Mouse (Mus musculus) left cerebral cortex, postnatal 36 days (tissue): ENCODE data around the gene Brd3os. TPM values are rescaled to one million over a fixed set of nuclear protein-coding genes. Genes with fewer than 3 reads are reported as not detected.

Experiments used
- DNase-seq, 2 experiments: peaks; one replicate each; pipeline ENCODE4 v3.0.0; 2021 to 2022; ENCODE audit warnings: low spot score in 2 of 2, mixed read lengths in 1 of 2
- intact Hi-C: fragments of 180-260 bp; cut with DNase I; formaldehyde crosslinking; loops from one replicate; pipeline ENCODE4 v1.15.1; 2025
- total RNA-seq, 2 experiments: library from RNA; stranded (reverse); gene quantifications; 2 replicates each; pipeline ENCODE4 v1.2.3; 2021

Gene Brd3os
- total RNA-seq, 2 experiments from 2014 or later: 26.2 to 30.0 TPM

DNA sequence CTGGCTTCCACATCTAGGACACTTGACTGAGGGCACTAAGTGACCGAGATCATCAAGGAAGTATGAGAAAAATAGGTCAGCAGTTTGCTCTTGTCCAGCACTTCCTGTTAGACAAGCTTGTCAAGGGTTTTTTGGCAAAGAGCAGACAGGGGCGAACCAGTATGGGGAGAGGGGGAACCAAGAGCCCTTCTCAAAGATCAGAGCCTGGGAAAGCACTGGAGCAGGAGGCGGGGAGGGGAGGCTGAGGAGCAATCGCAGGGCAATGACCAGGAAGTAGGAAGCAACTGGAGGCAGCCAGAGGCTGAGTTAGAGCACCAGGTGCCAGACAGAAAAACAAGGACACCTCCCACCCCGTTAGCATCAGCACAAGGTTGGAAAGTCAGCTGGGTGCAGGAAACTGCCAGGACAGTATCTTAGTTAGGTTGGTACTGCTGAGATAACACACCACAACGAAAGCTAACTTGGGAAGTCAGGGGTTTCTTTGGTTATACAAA, 23.5 kb upstream of the Brd3os start:
- no peak for DNase-seq
- intact Hi-C loops: no loop called here

DNA sequence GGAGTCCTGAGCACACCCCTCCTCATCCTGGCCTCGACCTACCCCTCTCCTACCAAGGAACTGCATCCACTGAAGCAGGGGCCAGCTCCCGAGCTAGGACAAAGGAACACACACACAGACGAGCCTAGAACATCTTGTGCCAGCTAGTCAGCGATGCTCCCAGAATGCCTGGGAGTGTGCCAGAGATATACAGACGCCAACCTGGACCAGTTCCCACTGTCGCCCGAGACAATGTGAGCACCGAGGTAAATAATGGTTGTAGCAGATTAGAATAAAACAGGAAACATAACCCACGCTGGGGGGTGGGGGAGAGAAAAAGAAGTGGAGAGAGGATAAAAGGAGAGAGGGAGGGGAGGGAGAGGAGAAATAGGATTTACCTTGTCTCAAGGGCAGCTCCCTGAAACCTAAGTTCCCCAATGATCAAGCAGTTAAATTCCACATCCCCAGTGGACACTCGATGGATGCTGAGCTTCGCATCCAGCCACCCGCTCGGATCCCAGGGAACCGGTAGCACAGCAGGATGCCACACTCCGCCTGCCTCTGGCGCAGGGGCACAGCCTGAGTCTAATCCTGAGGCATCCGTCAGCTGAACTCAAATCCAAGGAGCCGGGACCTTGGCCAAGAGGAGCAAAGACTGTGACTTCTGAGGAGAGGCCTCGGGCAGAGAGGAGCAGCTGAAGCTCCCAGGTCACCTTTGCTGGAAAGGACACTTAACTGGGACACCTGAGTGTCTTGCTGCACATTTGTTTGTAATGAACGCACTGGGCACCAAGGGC, 20.6 kb upstream of the Brd3os start:
- intact Hi-C loops: no loop called here
- peak in 1 of 2 experiments; percentile 45 for DNase-seq

DNA sequence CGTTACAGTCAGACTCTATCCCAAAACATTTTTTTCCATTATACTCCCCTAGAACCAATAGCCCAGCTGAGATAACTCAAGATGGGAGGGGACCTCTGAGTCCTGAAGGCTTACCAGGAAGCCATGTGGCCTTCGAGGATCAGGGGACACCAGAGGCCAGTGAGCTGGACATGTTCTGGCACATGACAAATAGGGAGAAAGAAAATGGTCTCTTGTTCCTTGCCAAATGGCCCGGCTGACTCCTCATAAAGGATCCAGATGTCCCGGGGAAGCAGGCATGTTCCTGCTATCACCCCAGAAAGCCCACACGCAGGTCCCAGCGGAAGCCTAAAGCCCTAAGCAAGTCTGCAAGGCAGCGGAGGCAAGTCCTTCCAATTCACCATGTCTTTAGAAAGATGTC, 18.5 kb upstream of the Brd3os start:
- intact Hi-C loops: no loop called here
- DNase-seq: no peak

DNA sequence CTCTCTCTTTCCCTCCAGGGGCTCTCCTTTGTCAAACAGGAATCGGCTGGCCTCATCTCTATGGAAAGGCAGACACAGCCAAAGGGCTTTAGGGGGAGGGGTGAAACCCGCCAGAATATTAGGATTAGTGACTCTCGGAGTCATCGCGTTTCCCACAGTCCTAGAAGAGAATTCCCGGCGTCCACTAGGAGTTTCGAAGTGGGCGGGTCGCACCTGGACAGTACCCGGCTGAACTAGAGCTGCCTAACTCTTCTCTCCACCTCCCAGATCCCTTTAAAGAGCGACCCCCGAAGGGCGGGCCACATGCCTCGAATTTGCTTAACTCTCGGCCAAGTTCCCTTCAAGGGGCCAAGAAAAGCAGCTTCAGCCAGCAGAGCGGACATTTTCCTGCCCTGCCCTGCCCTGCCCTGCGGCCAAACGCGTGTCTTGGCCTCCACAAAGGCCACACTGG, 16.9 kb upstream of the Brd3os start:
- no peak for DNase-seq
- intact Hi-C loops: no loop called here

DNA sequence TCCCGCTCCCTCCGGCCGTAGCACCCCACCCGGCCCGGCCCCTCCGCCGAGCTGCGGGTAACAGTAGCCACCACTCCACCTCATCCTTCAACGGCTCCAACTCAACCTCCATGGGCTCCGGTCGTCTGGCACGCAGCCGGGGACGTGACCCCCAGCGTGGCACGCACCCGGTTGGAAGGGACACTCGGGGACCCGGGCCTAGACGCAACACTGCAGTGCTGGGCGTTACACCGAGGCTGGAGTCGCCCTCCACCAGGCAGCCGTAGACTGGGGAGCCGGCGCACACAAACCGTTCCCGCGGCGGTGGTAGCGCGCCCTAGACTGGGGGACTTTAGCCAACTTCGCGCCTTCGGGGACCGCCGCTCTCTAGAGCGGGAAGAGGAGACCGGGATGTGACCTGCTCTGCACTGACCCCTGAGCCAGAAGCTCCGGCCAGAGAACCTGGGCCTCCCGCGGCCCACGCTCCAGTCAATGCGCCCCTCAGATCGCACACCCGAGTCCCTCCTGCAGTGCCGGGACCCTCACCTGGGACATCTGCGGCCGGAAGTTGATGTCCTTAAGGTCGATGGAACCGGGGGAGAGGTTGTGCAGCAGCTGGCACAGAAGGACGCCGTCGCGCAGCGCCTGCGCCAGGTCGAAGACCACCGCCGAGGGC, 16.2 kb upstream of the Brd3os start:
- intact Hi-C loops: no loop called here
- no peak for DNase-seq

DNA sequence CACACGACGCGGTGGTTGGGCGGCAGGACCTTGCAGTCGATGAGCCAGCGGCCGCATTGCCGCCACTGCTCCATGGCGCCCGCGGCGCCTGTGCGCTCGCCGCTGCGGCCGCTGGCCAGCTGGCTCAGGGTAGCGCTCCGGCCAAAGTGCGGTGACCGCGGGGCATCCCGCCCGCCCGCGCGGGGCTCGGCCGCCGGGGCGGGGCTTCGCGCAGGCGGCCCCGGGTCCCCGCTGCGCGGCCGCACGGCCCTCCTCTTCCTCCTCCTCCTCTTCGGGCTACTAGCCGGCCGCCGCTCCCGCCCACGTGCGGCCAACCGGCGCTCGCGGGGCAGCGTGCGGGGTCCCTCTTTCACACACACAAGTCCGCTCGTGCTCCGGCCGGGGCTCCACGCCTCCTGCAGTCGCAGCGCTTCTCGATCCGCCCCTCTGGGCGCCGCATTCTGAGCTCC, 15.7 kb upstream of the Brd3os start:
- intact Hi-C loops: no loop called here
- peak in 1 of 2 experiments; percentile 43 for DNase-seq

DNA sequence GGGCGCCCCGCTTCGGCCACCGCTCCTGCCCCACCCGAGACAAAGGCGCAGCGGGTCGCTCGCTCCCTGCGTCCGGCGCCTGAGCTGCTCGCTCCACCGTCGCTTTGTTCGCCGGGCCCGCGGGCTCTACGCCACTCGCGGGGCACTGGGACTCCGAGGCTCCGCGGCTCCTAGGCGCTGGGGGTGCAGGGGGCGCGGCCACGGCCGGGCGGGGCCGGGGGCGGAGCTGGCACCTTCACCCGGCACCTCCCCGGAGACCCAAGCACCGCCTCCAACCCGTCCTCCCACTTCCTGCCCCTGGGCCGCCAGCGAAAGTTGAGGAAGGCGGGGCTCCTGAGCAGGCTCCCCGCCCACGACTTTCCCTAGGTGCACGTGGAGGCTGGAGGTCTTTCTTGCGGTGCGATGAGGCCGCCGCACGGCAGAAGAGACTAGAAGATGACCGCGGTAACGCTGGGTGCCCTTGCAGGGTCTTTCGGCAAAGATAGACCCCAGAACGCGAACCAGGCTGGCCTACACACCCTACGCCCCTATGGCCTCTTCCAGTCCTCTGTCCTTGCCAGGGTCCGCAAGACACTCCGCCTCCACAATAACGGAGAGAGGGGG, 15.2 kb upstream of the Brd3os start, which contains the start of gene Vav2:
Vav2 (minus strand) TSS at position 179 of the 603 bp plus-strand sequence.
- intact Hi-C loops: no loop called here
- DNase-seq: peak; percentile 68 to 72

DNA sequence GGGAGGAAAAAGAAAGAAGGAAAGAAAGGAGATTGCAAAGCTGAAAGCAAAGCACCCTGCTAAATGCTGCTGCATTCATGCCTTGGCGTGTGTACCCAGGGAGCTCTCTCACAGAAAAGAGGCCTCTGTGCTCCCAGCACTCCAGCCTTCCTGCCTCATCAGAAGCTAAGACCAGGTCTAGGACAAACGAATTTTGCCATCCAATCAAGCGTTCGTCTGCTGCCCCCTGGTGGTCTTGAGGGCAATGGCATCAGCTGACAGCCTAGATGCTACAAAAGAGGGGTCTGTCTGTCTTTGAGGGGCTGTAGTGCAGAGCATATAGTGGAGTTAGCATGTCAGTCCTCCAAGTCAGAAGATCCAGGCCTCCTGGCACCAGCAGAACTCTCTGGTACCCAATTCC, 14.1 kb upstream of the Brd3os start:
- intact Hi-C loops: loop anchor here (1.0 to 2.0 kb wide), 2 partner anchors 139 to 147 kb away; no protein-coding TSS in a partner anchor
- DNase-seq: peak; percentile 69 to 83

DNA sequence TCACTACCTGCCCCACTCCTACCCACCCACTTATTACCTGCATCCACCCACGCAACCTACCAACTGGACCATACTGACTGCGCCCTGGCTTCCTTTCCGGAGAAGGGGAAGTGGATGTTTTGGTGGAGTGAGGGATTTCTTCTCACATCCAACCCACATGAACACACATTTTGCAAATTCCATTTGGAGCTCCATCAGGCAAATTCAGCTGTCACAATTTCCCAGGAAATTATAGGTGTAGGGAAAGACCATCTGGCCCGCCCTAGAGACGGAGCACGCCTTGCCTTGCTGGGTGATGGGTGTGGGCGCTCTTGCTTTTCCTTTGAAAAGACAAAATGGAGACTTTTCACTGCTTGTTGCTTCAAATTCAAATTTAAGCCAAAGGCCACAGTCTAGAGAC, 11.5 kb upstream of the Brd3os start:
- DNase-seq: peak; percentile 58 to 67
- intact Hi-C loops: no loop called here

DNA sequence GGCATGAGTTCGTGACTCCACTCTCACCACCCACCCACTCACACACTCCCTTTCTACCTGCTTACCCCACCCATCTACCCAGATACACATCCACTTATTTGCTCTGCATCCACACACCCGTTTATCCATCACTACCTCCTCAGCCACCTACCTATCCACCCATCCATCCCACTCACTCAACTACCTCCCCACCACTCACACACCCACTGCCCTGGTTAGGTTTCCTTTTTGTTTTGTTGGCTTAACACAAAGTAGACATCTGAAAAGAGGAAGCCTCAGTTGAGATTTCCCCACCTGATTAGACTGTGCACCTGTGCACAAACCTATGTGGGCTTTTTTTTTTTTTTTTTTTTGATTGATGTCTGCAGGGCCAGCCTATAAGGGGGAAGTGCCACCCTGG, 9.5 kb upstream of the Brd3os start:
- no peak for DNase-seq
- intact Hi-C loops: no loop called here

DNA sequence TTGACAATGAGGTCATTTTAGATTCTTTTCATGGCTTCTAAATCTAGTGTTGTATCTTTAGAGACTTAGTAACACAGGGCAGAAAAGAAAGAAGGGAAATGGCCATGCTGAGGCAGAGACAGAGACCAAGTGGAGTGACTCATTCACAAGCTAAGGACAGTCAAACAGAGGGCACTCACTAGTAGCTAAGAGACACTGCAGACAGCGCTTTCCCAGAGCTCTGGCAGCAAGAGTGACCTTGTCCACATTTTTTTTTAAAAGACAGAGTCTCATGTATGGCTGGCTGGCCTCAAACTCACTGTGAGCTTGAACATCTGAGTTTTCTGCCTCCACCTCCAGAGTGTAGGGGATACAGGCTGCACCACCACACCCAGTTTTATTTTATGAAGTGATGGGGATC, 4.2 kb upstream of the Brd3os start:
- intact Hi-C loops: no loop called here

DNA sequence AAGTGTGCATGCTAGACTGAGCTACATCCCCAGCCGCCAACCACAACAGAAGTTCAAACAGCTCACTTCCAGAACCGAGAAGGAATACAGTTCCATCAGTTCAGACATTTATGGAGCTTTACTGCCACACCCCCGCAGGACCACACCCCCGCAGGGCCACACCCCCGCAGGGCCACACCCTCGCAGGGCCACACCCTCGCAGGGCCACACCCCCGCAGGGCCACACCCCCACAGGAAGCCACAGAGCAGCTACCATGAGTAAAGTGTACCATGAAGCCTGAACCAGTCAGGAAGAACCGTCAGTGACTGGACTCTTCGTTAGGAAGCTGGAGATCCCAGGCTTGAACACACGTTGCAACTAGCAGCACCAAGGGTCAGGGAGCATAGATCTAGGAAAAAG, 3.8 kb upstream of the Brd3os start:
- intact Hi-C loops: no loop called here
- DNase-seq: no peak

More for the DNA sequence above, 4.2 kb upstream of the Brd3os start:
- DNase-seq: no peak

DNA sequence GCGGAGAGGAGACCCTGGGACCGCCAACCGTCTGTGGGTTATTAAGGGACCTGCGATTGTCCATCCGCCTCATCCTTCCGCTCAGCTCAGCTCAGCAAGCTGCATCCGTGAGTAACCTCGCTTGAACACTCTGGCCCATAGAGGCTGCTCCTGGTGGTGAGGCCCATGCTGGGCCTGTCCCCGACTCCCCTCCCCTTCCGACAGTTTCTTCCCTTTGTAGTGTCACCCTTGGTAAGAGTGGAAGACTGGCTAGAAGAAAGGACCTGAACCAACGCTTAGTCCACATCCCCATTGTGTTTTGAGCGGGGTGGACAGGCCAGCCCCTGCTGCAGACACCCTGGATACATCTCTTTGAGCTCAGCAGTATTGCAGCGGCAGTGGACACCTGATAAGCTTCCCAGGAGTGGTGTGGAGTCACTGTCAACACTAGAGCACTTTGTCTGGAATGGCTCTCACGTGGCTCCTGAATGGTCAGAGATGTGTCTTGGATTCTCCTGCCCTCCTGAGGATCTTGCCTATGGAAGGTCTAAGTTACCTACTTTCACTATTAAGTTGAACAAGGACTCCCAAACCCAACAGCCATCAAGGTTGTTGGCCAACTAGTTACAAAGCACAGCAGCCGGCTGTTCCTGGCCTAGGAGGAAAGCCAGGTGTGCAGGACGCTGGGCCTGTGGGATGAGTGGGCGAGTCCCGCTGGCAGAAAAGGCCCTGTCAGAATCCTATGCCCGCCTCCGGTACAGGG, 755 bp downstream of the Brd3os start:
- intact Hi-C loops: no loop called here
- DNase-seq: peak in 1 of 2 experiments; percentile 35

DNA sequence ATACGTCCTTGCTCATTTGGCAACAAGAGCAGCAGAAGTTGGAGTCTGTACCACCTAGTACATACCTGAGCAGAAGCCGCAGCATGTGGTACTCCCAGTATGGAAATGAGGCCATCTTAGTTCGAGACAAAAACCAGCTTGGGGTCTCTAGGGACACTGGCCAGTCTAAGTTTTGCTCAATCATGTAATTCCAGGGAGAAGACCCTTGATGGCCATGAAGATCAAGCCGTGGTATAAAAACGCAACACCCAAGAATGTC, 1.3 kb downstream of the Brd3os start:
- no peak for DNase-seq
- intact Hi-C loops: no loop called here

DNA sequence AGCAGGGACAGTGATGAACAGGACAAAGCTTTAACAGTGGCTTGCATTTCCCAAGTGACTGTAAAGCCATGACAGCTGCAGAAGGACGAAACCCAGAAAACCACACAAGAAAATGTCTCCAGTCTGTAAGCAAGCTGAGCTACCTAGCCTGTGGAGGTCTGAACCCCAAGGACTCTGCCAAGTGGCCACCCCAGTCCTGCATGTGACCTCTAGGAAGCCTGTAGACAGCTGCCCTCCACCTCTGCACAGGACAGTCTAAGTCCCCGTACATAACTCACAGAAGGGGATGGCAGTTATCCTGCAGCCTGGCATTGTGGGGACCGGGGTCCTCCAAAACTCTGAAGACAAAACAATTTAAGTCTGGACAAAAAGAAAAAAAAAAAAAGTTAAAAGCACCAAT, 3.8 kb downstream of the Brd3os start:
- intact Hi-C loops: no loop called here
- DNase-seq: no peak

DNA sequence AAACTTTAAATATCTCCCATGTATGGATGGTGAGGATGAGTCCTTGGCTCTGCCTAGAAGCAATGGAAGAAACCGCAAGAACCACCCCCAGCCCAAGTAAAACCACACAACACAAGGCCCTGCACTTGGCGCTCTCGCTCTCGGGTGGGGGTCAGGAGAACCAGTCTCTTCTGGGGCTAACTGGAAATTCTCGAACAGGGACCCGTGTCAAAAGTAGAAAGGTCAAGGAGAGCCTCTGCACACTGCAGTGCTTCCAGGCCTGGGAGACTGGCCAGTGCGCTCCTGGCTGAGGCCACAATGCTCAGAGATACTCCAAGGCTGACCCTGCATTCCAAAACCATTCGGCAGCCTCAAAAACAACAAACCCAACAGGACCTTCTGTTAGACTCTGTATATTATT, 4.7 kb downstream of the Brd3os start:
- no peak for DNase-seq
- intact Hi-C loops: no loop called here

DNA sequence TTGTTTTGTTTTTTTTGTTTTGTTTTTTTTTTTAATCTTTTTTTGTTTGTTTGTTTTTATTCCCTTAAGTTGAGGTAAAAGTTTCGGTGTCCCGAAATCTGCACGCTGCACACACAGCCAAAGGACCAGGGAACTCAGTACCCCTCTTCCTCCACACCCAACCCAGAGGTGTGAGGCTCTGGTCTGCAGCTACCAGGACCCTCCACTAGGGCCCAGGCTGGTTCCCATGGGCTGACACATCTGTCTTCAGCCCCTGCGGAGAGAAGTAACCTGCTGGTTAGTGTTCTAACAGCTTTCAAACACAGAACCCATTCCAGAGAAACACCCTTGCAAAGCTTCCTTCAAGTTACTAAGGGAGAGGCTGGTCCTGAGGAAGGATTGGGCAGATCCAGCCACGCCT, 5.7 kb downstream of the Brd3os start:
- no peak for DNase-seq
- intact Hi-C loops: no loop called here

DNA sequence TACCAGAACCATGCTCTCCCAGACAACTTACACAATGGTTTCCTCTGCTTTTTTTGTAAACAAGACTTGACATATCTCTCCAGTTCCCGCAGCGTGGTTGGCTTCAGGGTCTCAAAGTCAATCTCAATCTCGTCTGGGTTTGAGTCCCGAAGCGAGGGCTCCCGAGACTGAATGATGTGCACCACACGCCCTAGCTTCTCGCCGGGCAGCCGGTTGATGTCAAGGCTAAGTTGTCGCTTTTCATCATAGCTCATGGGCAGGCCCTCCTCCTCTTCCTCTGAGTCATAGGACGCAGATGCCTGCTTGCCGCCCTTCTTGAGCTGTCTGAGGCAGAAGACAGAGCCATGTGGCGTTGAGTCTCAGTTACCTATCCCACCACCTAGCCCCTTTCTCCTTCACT, 8.1 kb downstream of the Brd3os start:
- no peak for DNase-seq
- intact Hi-C loops: no loop called here

DNA sequence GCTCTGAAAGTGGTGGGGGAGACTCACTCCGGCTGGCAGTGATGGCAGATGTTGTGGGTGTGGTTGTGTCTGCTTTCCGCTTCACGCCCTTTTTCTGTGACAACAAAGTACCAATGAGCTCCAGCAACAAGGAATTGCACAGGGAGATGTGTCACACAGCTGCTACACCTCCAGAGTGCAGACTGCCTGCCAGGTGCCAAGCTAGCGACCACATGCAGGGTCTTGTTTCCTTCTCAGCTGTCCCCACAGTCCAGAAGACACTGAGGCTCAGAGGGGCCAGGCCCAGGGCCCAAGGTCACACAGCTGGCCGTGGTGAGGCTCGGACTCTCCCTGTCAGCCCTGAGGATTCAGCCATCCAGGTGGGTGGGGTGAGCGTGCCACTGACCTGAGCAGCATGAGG, 17.6 kb downstream of the Brd3os start:
- intact Hi-C loops: no loop called here
- DNase-seq: no peak

DNA sequence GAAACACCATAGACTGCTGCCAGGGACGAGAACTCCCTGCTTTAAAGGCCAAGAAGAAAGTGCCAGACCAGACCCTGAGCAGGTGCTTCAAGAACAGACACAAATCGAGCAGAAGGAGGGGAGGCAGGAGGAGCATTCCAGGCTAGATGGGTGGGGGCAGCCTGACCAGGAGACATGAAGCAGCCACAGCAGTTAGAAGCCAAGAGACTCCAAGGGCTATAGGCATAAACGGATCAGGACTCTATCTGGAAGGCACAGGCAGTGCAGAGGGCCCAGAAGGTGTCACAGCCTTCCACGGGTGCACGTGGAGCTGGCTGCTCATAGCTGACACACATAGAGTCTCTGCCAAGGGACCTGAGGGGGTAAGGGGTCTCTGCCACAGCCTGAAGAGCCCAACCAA, 18.0 kb downstream of the Brd3os start:
- DNase-seq: no peak
- intact Hi-C loops: no loop called here
